Mouse (Mus musculus) heart, adult 2 months (tissue): ENCODE data around the gene Snrpe.

Source experiments
- EP300 ChIP-seq: fragments of 200-500 bp; IDR thresholded peaks from 2 replicates; pipeline ENCODE4 v1.6.1; 2011; ENCODE audit warnings: low read depth, low read length, control low read depth; ENCODE audit not compliant: insufficient read depth
- POLR2A ChIP-seq: fragments of 200-500 bp; IDR thresholded peaks from 2 replicates; pipeline ENCODE4 v1.6.1; 2011; ENCODE audit warnings: mild to moderate bottlenecking, low read depth, low read length, control low read depth; ENCODE audit not compliant: insufficient read depth

GRCm38 (mm10) chr1:133653033-133653432 is 42.9 kb upstream of the Snrpe start:
- TF ChIP-seq POLR2A = no peak
- TF ChIP-seq EP300 = no peak
